Mouse (Mus musculus) heart, embryonic 13.5 days (tissue): ENCODE measurements at regions not wholly inside any gene's neighbourhood (a gene's known extent, or its start where the extent isn't known, plus 50 kb on each side); places are given as distances from the start of the nearest gene placed in this dataset.
"Not testable (repeated sequence)": the region's sequence is repeated elsewhere in the genome, so short reads cannot be mapped to it uniquely, and the experiment has no call there.

Experiments used
- ATAC-seq: fragments of 200-750 bp; cut with Nextera tagmentation; 2 replicates; pipeline ENCODE4 v1.8.0; 2017; ENCODE audit warnings: moderate TSS enrichment; ENCODE audit not compliant: insufficient number of reproducible peaks, low FRiP score, low TSS enrichment; ENCODE audit errors: extremely low read depth
- H3K27ac ChIP-seq: fragments of 300-500 bp; sonication (generic); replicated peaks from 2 replicates; pipeline ENCODE4 v1.5.1; 2015; ENCODE audit warnings: moderate library complexity, mild to moderate bottlenecking, inconsistent platforms
- H3K27me3 ChIP-seq: fragments of 300-500 bp; sonication (generic); replicated peaks from 2 replicates; pipeline ENCODE4 v1.6.1; 2015; ENCODE audit warnings: mild to moderate bottlenecking, inconsistent platforms
- H3K36me3 ChIP-seq: fragments of 300-500 bp; sonication (generic); 2 replicates; pipeline ENCODE4 v1.6.1; 2015; ENCODE audit warnings: mild to moderate bottlenecking, inconsistent platforms
- H3K4me1 ChIP-seq: fragments of 300-500 bp; sonication (generic); 2 replicates; pipeline ENCODE4 v1.6.1; 2015; ENCODE audit warnings: inconsistent platforms
- H3K4me2 ChIP-seq: fragments of 300-500 bp; sonication (generic); 2 replicates; pipeline ENCODE4 v1.6.1; 2015; ENCODE audit warnings: inconsistent platforms, mild to moderate bottlenecking, moderate library complexity
- H3K4me3 ChIP-seq: fragments of 300-500 bp; sonication (generic); 2 replicates; pipeline ENCODE4 v1.5.1; 2015; ENCODE audit warnings: moderate library complexity, mild to moderate bottlenecking, inconsistent platforms
- H3K9ac ChIP-seq: fragments of 300-500 bp; sonication (generic); 2 replicates; pipeline ENCODE4 v1.6.1; 2015; ENCODE audit warnings: inconsistent platforms, mild to moderate bottlenecking, moderate library complexity
- H3K9me3 ChIP-seq: fragments of 300-500 bp; sonication (generic); 2 replicates; pipeline ENCODE4 v1.6.1; 2016; ENCODE audit warnings: inconsistent platforms
- WGBS: fragments of 180-500 bp; shearing (Covaris S2); methylation state at CpG from one replicate; pipeline ENCODE4 v1.1.7; 2015; ENCODE audit warnings: mixed read lengths; 5-methylcytosine and 5-hydroxymethylcytosine counted together

DNA sequence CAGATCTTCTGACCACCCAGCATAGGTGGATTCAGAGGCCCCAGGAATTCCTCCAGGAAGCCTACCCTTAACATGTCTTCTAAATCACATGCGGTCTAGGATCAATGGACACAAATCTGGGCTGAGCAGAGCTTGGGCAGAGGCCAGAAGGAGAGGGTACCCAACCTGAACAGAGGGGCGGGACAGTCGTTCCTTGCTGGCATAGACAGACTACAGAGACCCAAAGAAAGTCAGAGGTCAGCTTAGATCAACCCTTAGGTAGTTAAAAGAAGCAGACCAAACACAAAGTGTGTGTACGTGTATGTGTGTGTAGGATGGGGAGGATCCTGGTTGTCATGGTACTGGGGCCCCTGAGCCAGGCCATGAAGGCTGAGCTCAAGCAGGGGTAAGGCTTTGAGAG, 124.7 kb upstream of the Haao start:
- Histone ChIP-seq H3K9ac (no peak overlapping the region), H3K27me3 (0 out of 2 replicates have a peak, but pooled peaks cover 3% of the 10 kb centered on the region), H3K27ac (0 out of 2 replicates have a peak overlapping the region, but pooled peaks have one; percentile 4), H3K9me3 (peaks cover 8% of the 10 kb centered on the region), H3K4me1 (peaks cover 6% of the 10 kb centered on the region; the same call in 1 of the 2 replicates), H3K4me2 (no peak overlapping the region), H3K4me3 (no peak overlapping the region), H3K36me3 (no peaks in the 10 kb centered on the region)
- 79% methylated on average over 4 of the region's 4 CpGs for WGBS
- ATAC-seq, result no peak

DNA sequence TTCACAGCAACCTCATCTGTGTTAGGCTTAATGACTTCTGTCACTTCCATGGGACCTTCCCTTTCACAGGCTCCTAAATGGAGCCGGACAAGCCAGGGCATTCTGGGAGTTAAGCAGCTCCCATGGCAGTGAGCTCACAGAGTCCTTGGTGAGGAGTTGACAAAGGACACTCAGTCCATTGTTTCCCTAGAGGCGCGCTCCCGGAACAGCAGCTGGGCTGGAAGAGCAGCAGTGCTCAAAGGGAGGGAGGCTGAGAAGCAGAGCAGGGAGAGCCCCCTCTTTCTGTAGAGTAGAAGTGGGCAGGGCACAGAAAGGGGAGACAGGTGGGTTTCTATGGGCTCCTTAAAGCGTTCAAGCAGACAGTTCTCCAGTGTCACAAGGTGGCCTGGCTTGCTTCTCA, 124.3 kb upstream of the Haao start:
- no peak for ATAC-seq
- Histone ChIP-seq H3K27ac (0 out of 2 replicates have a peak overlapping the region, but pooled peaks have one; percentile 4), H3K4me2 (no peak overlapping the region), H3K4me1 (0 out of 2 replicates have a peak, but pooled peaks cover 4% of the 10 kb centered on the region), H3K27me3 (0 out of 2 replicates have a peak, but pooled peaks cover 3% of the 10 kb centered on the region), H3K9ac (no peak overlapping the region), H3K9me3 (peaks cover 8% of the 10 kb centered on the region), H3K4me3 (no peak overlapping the region), H3K36me3 (no peaks in the 10 kb centered on the region)
- WGBS, result 38% methylated on average over 5 of the region's 5 CpGs

DNA sequence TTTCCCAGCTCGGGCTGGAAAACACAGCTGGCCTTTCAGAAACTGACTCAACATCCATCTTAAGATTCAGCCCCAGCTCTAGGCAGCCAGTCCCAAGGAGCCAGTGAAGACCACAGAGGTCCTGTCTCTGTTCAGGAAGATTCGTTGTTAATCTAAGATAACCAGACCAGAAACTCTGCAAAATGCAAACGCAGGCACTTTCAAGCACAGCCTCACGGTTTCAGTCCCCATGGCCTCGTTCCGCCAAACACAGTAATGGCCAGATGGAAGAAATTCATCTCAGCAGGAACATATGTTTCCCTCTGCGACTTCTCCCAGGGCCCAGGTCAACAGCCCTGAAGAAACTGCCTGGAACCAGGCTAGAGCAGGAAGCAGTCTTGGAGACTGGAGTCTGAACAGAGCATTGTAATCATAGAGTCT, 121.7 kb upstream of the Haao start:
- Histone ChIP-seq H3K4me2 (no peak overlapping the region), H3K4me3 (no peak overlapping the region), H3K36me3 (no peaks in the 10 kb centered on the region), H3K4me1 (peaks cover 9% of the 10 kb centered on the region), H3K9ac (no peak overlapping the region), H3K27ac (peak overlapping the region; percentile 63), H3K27me3 (0 out of 2 replicates have a peak, but pooled peaks cover 3% of the 10 kb centered on the region), H3K9me3 (peaks cover 8% of the 10 kb centered on the region)
- ATAC-seq, result no peak
- WGBS, result 62% methylated on average over 7 of the region's 7 CpGs

DNA sequence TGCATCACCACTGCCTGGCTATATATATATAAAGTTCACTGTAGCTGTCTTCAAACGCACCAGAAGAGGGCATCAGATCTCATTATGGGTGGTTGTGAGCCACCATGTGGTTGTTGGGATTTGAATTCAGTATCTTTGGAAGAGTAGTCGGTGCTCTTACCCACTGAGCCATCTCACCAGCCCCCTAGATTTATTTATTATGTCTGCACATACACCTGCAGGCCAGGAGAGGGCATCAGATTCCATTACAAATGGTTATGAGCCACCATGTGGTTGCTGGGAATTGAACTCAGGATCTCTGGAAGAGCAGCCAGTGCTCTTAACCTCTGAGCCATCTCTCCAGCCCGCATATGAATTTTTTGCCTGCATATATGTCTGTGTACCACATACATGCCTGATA, 120.4 kb upstream of the Haao start:
- not testable (repeated sequence) for ATAC-seq, H3K9ac ChIP-seq, H3K4me3 ChIP-seq, H3K27ac ChIP-seq, H3K36me3 ChIP-seq, H3K9me3 ChIP-seq, H3K27me3 ChIP-seq, H3K4me2 ChIP-seq
- 79% methylated on average over 3 of the region's 3 CpGs for WGBS
- H3K4me1 ChIP-seq, result peaks cover 15% of the 10 kb centered on the region

DNA sequence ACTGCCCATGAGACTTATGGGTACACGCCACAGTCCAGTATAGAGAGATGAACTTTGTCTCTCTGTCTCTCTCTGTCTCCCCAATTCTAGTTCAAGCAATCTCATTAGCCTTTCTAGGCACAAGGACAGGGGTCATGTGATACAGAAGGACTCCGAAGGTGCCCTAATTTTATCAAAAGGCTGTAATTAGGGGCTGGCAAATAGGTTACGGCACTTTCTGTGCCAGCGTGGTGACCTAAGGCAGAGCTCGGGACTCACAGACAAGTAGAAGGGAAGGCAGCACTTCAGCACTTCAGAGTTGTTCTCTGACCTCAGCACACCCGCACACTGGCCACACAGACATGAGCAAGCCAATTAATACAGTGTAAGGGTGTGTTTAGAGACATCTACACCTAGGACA, 119.2 kb upstream of the Haao start:
- Histone ChIP-seq H3K27ac (no peak overlapping the region), H3K27me3 (no peaks in the 10 kb centered on the region), H3K36me3 (no peaks in the 10 kb centered on the region), H3K9ac (no peak overlapping the region), H3K4me2 (no peak overlapping the region), H3K4me1 (peaks cover 22% of the 10 kb centered on the region), H3K4me3 (no peak overlapping the region), H3K9me3 (peaks cover 8% of the 10 kb centered on the region)
- no peak for ATAC-seq
- 72% methylated on average over 6 of the region's 6 CpGs for WGBS

DNA sequence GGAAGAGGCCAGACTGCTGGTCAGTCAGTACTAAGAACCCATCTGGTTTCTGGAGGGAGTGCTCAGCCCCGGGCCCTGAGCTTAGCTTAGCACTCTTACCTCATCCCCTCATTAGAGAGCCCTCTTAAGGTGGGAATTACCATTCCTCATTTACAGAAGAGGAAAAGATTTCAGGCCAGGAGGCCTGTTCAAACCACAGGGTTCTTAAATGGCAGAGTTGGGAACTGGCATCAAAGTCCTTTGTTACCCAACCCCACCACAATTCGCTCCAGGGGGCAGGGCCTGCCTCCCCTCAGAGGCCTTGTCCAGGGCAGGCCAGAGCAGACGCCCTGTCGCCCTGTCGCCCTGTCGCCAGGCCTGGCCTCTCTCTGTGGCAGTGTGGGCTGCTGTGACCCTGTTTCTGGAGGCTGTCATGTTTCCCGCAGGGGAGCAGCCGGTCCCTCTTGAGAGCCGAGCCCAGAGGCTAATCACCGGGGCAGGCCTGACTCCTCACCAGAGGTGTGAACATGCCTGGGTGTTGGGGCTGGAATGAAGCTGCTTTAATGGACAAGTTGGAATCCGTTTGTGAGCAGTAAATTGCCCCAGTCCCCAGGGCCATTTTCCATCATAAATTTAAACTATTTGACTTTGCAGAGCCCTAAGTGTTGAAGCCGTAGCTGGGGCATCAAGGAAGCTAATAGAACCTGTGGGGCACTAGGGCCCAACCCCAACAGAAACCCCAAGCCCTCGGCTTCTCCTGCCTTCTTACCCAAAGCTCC, 116.9 kb upstream of the Haao start:
- Histone ChIP-seq H3K9ac (0 out of 2 replicates have a peak overlapping the region, but pooled peaks have one; percentile 45), H3K4me3 (no peak overlapping the region), H3K36me3 (no peaks in the 10 kb centered on the region), H3K27ac (peak overlapping the region; percentile 55), H3K4me2 (no peak overlapping the region), H3K9me3 (no peaks in the 10 kb centered on the region), H3K4me1 (peaks cover 36% of the 10 kb centered on the region), H3K27me3 (no peaks in the 10 kb centered on the region)
- 39% methylated on average over 13 of the region's 13 CpGs for WGBS
- no peak for ATAC-seq

DNA sequence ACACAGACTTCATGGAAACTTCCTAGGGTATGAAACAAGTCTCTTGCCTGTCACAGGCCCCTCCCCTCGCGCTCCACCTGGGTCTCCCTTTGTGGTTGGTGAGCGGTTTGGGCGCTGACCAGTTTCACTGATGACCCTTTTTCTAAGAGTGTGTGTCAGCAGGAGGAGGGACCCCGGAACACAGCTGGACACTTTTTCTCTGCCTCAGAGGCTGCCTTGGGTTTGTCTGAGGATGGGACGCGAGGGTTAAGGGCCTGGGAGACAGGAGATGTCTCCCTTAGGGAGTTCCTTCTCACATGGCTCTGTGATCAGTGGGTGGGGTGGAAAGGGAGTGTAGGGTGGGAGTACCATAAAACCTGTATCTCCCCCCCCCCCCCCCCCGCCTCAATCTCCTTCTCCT, 115.8 kb upstream of the Haao start:
- H3K9ac ChIP-seq, result no peak overlapping the region
- WGBS, result 76% methylated on average over 7 of the region's 8 CpGs
- H3K36me3 ChIP-seq, result no peaks in the 10 kb centered on the region
- no peak overlapping the region for H3K27ac ChIP-seq
- H3K9me3 ChIP-seq, result no peaks in the 10 kb centered on the region
- H3K4me3 ChIP-seq, result no peak overlapping the region
- H3K27me3 ChIP-seq, result no peaks in the 10 kb centered on the region
- no peak for ATAC-seq
- H3K4me1 ChIP-seq, result peaks cover 47% of the 10 kb centered on the region
- no peak overlapping the region for H3K4me2 ChIP-seq

DNA sequence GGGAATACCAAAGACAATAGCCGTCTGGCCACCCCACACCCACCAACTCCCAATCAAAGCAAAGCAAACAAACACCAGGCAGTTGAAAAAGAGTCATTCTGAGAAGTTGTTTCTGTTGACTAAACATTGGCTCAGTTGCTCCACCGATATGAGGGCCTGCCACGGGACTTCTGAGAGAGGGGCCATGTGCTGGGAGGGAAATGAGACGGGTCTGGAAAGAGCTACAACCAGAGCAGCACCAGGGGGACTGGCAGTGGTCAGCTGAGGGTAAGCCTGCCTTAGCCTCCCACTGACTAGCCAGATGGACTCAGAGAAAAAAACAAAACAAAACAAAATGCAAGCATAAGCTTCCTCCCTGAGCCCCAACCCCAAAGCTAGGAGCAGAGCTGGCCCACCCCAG, 115.1 kb upstream of the Haao start:
- 42% methylated on average over 4 of the region's 4 CpGs for WGBS
- Histone ChIP-seq H3K27me3 (no peaks in the 10 kb centered on the region), H3K9me3 (no peaks in the 10 kb centered on the region), H3K4me1 (peaks cover 54% of the 10 kb centered on the region), H3K9ac (no peak overlapping the region), H3K4me2 (no peak overlapping the region), H3K36me3 (no peaks in the 10 kb centered on the region), H3K4me3 (no peak overlapping the region), H3K27ac (no peak overlapping the region)
- no peak for ATAC-seq

DNA sequence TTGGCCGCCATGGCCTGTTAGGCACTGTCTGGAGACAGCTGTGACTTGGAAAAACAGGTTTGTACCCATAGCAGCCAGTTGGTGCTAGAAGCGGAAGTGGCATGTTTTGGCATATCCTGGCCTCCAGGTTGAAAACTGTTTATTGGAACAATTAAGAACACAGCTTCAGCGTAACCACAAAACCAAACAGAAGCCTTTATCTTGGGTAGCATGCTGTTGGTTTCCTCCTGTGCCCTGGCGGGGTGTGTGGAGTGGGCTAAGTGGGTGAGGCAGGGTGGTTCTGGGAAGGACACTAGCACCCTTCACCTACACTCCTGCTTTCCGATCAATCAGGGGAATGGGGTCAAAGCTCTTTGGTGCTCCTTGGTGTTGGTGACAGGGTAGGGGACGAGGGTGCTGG, 114.4 kb upstream of the Haao start:
- no peaks in the 10 kb centered on the region for H3K27me3 ChIP-seq
- H3K27ac ChIP-seq, result no peak overlapping the region
- peaks cover 61% of the 10 kb centered on the region for H3K4me1 ChIP-seq
- no peak overlapping the region for H3K4me3 ChIP-seq
- 80% methylated on average over 6 of the region's 6 CpGs for WGBS
- H3K9me3 ChIP-seq, result no peaks in the 10 kb centered on the region
- H3K4me2 ChIP-seq, result no peak overlapping the region
- no peaks in the 10 kb centered on the region for H3K36me3 ChIP-seq
- ATAC-seq, result no peak
- H3K9ac ChIP-seq, result no peak overlapping the region

DNA sequence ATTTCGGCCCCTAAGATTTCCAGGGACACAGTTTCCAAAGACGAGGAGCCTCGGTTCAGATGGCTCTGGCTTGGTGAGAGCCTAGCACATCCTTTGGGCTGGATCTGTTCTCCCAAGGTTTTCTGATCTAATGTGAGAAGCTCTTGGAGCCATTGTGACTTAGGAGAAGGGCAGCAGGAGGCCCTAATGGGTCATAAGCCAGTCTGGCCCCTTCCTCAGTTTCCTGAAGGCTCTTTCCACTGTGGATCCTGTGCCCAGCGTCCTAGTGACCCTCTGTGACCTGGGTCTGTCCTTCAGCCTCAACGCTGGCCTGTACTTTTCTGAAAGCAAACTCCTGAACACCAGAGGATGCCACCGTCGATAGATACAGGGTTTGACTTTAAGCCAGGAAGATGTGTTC, 113.1 kb upstream of the Haao start:
- no peak for ATAC-seq
- no peaks in the 10 kb centered on the region for H3K36me3 ChIP-seq
- H3K4me2 ChIP-seq, result no peak overlapping the region
- no peak overlapping the region for H3K9ac ChIP-seq
- H3K27me3 ChIP-seq, result no peaks in the 10 kb centered on the region
- no peak overlapping the region for H3K4me3 ChIP-seq
- H3K4me1 ChIP-seq, result peaks cover 74% of the 10 kb centered on the region
- WGBS, result 72% methylated on average over 7 of the region's 7 CpGs
- no peaks in the 10 kb centered on the region for H3K9me3 ChIP-seq
- H3K27ac ChIP-seq, result 0 out of 2 replicates have a peak overlapping the region, but pooled peaks have one; percentile 2

DNA sequence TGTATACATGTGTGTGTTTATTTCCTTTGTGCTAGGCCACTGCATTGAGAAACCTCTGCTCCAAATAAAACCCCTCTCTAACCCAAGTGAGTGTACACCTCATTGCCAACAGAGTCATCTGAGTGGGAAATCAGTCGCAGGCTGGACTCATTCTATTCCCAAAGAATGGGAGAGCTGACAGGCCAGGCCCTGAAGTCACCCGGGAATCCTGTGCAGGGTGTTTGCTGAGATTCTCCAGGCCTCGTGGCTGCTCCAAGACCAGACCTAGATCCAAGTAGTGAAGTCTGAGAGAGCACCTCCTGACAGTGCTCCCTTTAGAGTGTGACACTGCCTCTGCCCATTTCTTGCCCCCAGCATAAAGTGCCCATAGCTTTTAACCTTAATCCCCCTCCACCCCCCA, 112.4 kb upstream of the Haao start:
- no peak overlapping the region for H3K4me2 ChIP-seq
- no peaks in the 10 kb centered on the region for H3K36me3 ChIP-seq
- H3K4me3 ChIP-seq, result no peak overlapping the region
- ATAC-seq, result no peak
- H3K27me3 ChIP-seq, result no peaks in the 10 kb centered on the region
- H3K4me1 ChIP-seq, result peaks cover 78% of the 10 kb centered on the region
- H3K9me3 ChIP-seq, result no peaks in the 10 kb centered on the region
- no peak overlapping the region for H3K9ac ChIP-seq
- WGBS, result 28% methylated on average over 3 of the region's 3 CpGs
- 0 out of 2 replicates have a peak overlapping the region, but pooled peaks have one; percentile 2 for H3K27ac ChIP-seq
